Mouse (Mus musculus) neural tube, embryonic 10.5 days (tissue): ENCODE data around the gene Chmp2b.

ENCODE experiments used
- DNase-seq: peaks from one replicate; pipeline ENCODE4 v3.0.0-alpha.2; 2017; ENCODE audit warnings: low spot score; ENCODE audit errors: extremely low spot score

The Chmp2b gene

DNA sequence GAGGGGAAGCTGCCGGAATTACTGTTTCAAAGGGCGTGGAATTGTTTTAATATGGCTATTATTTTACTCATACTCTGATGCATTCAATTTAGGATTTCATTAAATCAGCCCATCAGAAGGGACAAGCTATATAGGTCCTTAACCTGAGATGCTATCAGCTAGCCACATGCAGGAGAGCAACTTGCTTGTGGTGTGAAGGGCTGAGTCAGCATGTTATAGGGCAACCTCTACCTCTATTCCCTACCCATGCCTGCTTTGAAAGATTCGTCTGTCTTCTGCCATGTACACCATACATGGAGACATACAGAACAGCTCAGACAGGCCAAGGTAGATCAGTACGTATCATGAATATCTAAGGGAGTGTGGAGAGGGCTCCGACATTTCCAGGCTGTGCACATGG, 35.8 kb downstream of the Chmp2b start:
- no peak for DNase-seq

DNA sequence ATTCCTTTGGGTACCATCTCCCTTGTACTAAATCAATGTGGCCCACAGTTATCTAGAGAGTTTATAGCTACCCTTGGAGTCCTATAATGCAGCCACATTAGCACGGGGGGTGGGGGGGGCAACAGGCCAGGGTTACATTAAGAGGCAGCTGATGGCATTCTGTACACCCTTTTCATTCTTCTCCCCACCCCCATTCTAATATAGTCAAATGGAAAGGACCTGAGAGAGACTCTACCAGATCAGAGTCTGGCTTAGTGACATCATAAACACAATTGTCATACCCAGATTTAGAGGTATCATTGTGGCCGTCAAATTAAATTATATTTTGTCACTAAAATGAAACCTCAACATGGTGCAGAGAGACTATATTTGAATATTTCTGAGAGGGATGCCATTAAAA, 36.5 kb downstream of the Chmp2b start:
- DNase-seq: no peak

DNA sequence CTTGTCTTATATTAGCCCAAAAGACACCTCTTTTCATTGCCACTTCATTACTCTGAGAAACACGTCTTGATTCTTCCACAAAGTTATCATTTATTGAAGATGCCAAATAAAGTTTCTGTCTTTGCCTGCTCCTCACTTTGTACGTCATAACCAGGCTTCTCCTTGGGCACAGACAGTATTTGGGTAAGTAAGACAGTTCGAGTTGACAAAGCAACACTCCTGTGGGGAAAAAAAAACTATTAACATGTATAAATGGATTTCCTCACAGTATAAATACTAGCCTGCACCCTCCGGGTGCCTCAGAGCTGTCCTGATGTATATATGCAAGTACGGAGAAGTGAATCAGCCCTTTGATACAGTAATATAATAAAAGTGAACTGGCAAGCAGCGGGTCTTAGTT, 42.3 kb downstream of the Chmp2b start, which contains the start of gene Pou1f1:
TSS of gene Pou1f1 (plus strand) at position 301 of the 400 bp plus-strand sequence.
- DNase-seq: no peak

DNA sequence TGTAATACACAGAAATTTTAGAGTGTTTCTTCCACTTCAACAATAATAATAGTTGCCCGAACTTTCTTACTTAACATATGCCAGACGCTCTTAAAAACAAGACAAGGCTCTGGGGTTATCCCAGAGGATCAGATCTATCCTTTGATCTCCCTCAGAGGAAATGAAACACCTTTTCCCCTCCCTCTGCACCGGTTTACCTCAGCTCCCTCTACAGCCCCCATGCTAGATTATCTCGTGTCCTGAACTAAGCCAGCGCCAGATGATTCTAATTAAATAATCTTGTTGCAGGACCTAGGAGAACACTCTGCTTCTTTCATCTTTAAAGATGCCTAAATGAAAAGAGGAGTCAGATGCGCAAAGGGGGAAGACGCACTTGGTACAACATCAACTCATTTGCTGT, 48.3 kb downstream of the Chmp2b start:
- no peak for DNase-seq

DNA sequence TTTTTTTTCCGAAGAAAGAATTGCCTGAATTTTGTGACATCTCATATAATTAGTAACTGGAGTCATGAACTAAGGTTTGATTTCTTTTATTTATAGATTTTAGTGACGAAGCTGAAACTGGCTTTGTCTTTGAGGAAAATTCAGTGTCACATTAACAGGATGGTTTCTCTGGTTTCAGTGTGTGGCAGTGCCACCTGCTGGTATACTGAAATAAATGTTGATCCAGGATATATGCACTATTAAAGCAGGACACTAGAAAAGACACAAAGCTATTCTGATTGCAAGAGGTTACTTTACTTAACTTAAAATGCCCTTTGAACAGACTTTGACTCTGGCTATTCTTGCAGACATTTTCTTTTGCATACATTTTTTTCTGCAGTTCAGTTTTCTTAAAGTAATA, 65.5 kb downstream of the Chmp2b start:
- no peak for DNase-seq

- no peak for DNase-seq
These were observed 66.5 kb downstream of the Chmp2b start for GRCm38 (mm10) chr16:65496030-65496429.
